Mouse (Mus musculus) left cerebral cortex, adult 11 months (tissue): ENCODE results near the gene Ugt1a6a.

Source experiments
- DNase-seq: peaks from one replicate; pipeline ENCODE4 v3.0.0; 2022; ENCODE audit warnings: low spot score

Ugt1a6a gene

DNA sequence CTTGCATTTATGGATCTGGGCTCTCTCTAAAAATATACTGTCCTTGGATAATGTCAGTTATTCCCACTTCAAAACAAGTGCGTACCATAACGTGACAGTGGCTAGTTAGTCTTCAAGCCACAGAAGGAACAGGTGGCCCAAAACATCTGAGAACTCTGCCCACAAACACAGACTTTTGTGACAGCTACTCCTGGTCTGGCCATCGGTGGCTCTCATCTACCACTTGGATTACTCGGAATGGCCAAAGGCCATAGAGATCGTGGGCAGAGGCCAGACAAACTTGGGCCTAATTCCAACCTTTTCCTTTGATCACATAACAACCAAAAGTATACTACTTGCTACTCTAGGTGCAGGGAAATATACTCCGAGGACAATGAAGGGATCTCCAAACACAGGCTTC lies 133.5 kb downstream of the Ugt1a6a start:
- DNase-seq = no peak
